Mouse (Mus musculus): ENCODE measurements at regions not wholly inside any gene's neighbourhood (a gene's known extent, or its start where the extent isn't known, plus 50 kb on each side); places are given as distances from the start of the nearest gene placed in this dataset.

DNA sequence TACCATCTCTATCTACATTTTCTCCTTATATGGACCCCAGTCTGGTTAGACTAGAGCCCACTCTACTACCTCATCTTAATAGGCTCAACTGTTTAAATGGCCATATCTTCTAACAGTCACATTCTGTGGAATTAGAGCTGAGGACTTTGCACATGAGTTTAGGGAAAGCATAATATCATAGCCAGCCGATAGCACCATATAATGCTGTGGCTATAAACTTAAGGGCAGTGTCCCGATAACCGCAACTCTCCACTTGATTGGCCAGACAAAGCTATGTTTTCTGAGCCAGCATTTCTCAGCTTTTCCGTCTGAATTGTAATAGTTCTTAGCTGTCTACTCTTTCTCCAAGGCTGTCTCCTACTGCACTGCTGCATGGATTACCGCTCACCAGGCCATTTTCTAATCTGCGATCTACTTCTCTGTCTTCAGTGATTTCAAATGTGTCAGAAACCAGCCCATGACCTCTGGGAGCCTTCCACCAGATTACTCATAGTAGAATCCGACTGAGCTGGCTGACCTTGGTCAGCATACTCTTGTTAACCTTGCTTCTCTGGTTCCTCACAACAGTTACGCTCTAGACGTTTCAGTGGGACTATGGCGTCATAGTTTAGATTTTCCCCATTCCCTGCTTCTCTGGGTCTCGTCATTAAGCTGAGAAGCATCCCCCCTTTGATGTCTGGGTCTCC lies 152.8 kb downstream of the Klf5 start:
- TF ChIP-seq CTCF (IDR thresholded peaks at IDR 0.05; ENCODE audit: insufficient read depth, low read length) (no peak), POLR2A (IDR thresholded peaks at IDR 0.05; ENCODE audit: borderline replicate concordance, extremely low read depth, low read depth, low read length) (no peak)

Measured in lung, adult 2 months (tissue).